Mouse (Mus musculus) embryonic facial prominence, embryonic 12.5 days (tissue): ENCODE results near the gene Rbbp5. TPM values are rescaled to one million over a fixed set of nuclear protein-coding genes. Genes with fewer than 3 reads are reported as not detected.

Experiments
- ATAC-seq: fragments of 200-750 bp; cut with Nextera tagmentation; 2 replicates; pipeline ENCODE4 v1.8.0; 2017; ENCODE audit not compliant: insufficient number of reproducible peaks, insufficient read depth, low FRiP score, low TSS enrichment
- H3K27ac ChIP-seq: fragments of 300-500 bp; sonication (generic); 2 replicates; pipeline ENCODE4 v1.5.1; 2016; ENCODE audit warnings: mild to moderate bottlenecking
- H3K27me3 ChIP-seq: fragments of 300-500 bp; sonication (generic); 2 replicates; pipeline ENCODE4 v1.6.1; 2016; ENCODE audit warnings: mild to moderate bottlenecking, moderate library complexity
- H3K36me3 ChIP-seq: fragments of 300-500 bp; sonication (generic); 2 replicates; pipeline ENCODE4 v1.6.1; 2016; ENCODE audit warnings: mild to moderate bottlenecking
- H3K4me1 ChIP-seq: fragments of 300-500 bp; sonication (generic); 2 replicates; pipeline ENCODE4 v1.6.1; 2016
- H3K4me2 ChIP-seq: fragments of 300-500 bp; sonication (generic); replicated peaks from 2 replicates; pipeline ENCODE4 v1.6.1; 2016; ENCODE audit warnings: mild to moderate bottlenecking, moderate library complexity
- H3K4me3 ChIP-seq: fragments of 300-500 bp; sonication (generic); 2 replicates; pipeline ENCODE4 v1.5.1; 2016; ENCODE audit warnings: mild to moderate bottlenecking
- H3K9ac ChIP-seq: fragments of 300-500 bp; sonication (generic); 2 replicates; pipeline ENCODE4 v1.6.1; 2016; ENCODE audit warnings: mild to moderate bottlenecking, moderate library complexity
- H3K9me3 ChIP-seq: fragments of 300-500 bp; sonication (generic); 2 replicates; pipeline ENCODE4 v1.6.1; 2016; ENCODE audit warnings: mild to moderate bottlenecking, moderate library complexity
- WGBS: fragments of 180-500 bp; shearing (Covaris S2); methylation state at CpG from one replicate; pipeline ENCODE4 v1.1.7; 2016; 5-methylcytosine and 5-hydroxymethylcytosine counted together
- polyA plus RNA-seq: library from polyadenylated mRNA; unstranded; fragments of >200 nt; fragmentation: Nextera tagmentation; extraction: Ambion mirVana; gene quantifications from 2 replicates; pipeline ENCODE4 v1.2.1, GENCODE M21; 2016

Rbbp5 gene
- polyA plus RNA-seq, 1 experiment from 2014 or later = 62.2 TPM

GRCm38 (mm10) chr1:132505155-132505554 is 28.0 kb downstream of the Rbbp5 start:
- no peak overlapping the region for H3K27ac ChIP-seq
- 92% methylated on average over 5 of the region's 5 CpGs for WGBS
- H3K4me1 ChIP-seq = no peaks in the 10 kb centered on the region
- no peak overlapping the region for H3K4me2 ChIP-seq
- ATAC-seq = no peak
- H3K9me3 ChIP-seq = no peaks in the 10 kb centered on the region
- no peak overlapping the region for H3K4me3 ChIP-seq
- H3K36me3 ChIP-seq = peaks cover 64% of the 10 kb centered on the region
- no peak overlapping the region for H3K9ac ChIP-seq
- no peaks in the 10 kb centered on the region for H3K27me3 ChIP-seq

GRCm38 (mm10) chr1:132506058-132506457 is 28.9 kb downstream of the Rbbp5 start, which contains the start of gene Tmem81:
Tmem81 (plus strand) TSS chr1:132506230.
- no peak for ATAC-seq

GRCm38 (mm10) chr1:132506656-132507055 is 29.5 kb downstream of the Rbbp5 start:
- Histone ChIP-seq H3K36me3 (peaks cover 53% of the 10 kb centered on the region), H3K9ac (no peak overlapping the region), H3K27ac (no peak overlapping the region), H3K4me1 (no peaks in the 10 kb centered on the region), H3K9me3 (no peaks in the 10 kb centered on the region), H3K27me3 (no peaks in the 10 kb centered on the region), H3K4me2 (no peak overlapping the region), H3K4me3 (no peak overlapping the region)
- ATAC-seq = no peak
- 89% methylated on average over 7 of the region's 7 CpGs for WGBS

More at GRCm38 (mm10) chr1:132506058-132506457, 28.9 kb downstream of the Rbbp5 start, which contains the start of gene Tmem81:
- Histone ChIP-seq H3K27ac (no peak within 1 kb of the TSS), H3K9ac (no peak within 1 kb of the TSS), H3K4me3 (no peak within 1 kb of the TSS), H3K4me2 (no peak within 1 kb of the TSS), H3K27me3 (no peaks in the 10 kb centered on the region), H3K36me3 (peaks cover 56% of the 10 kb centered on the region), H3K9me3 (no peaks in the 10 kb centered on the region), H3K4me1 (no peaks in the 10 kb centered on the region)
- WGBS = 86% methylated on average over 7 of the region's 7 CpGs

GRCm38 (mm10) chr1:132509771-132510170 is 32.6 kb downstream of the Rbbp5 start:
- Histone ChIP-seq H3K4me3 (no peak overlapping the region), H3K9ac (no peak overlapping the region), H3K4me1 (no peaks in the 10 kb centered on the region), H3K4me2 (no peak overlapping the region), H3K27ac (no peak overlapping the region), H3K27me3 (no peaks in the 10 kb centered on the region), H3K36me3 (peaks cover 33% of the 10 kb centered on the region), H3K9me3 (no peaks in the 10 kb centered on the region)
- 86% methylated on average over 5 of the region's 5 CpGs for WGBS
- ATAC-seq = no peak

- no peak overlapping the region for H3K27ac ChIP-seq
- no peaks in the 10 kb centered on the region for H3K27me3 ChIP-seq
- WGBS = 62% methylated on average over 8 of the region's 8 CpGs
- H3K9ac ChIP-seq = 0 out of 2 replicates have a peak overlapping the region, but pooled peaks have one; percentile 27
- no peaks in the 10 kb centered on the region for H3K9me3 ChIP-seq
- H3K4me3 ChIP-seq = no peak overlapping the region
- H3K4me2 ChIP-seq = no peak overlapping the region
- ATAC-seq = no peak
- peaks cover 21% of the 10 kb centered on the region for H3K36me3 ChIP-seq
- no peaks in the 10 kb centered on the region for H3K4me1 ChIP-seq
Measured at GRCm38 (mm10) chr1:132511521-132511920, 34.4 kb downstream of the Rbbp5 start.

- Histone ChIP-seq H3K36me3 (peaks cover 15% of the 10 kb centered on the region), H3K4me1 (no peaks in the 10 kb centered on the region), H3K4me2 (no peak overlapping the region), H3K4me3 (no peak overlapping the region), H3K27me3 (no peaks in the 10 kb centered on the region), H3K9me3 (no peaks in the 10 kb centered on the region), H3K27ac (no peak overlapping the region), H3K9ac (no peak overlapping the region)
- ATAC-seq = no peak
- WGBS = 80% methylated on average over 8 of the region's 8 CpGs
Measured at GRCm38 (mm10) chr1:132512106-132512505, 34.9 kb downstream of the Rbbp5 start.

- WGBS = 92% methylated on average over 12 of the region's 12 CpGs
- H3K9me3 ChIP-seq = no peaks in the 10 kb centered on the region
- H3K4me1 ChIP-seq = no peaks in the 10 kb centered on the region
- ATAC-seq = no peak
- no peak overlapping the region for H3K9ac ChIP-seq
- H3K4me2 ChIP-seq = no peak overlapping the region
- no peaks in the 10 kb centered on the region for H3K36me3 ChIP-seq
- no peaks in the 10 kb centered on the region for H3K27me3 ChIP-seq
- H3K27ac ChIP-seq = no peak overlapping the region
- no peak overlapping the region for H3K4me3 ChIP-seq
Measured at GRCm38 (mm10) chr1:132515339-132515738, 38.2 kb downstream of the Rbbp5 start.

GRCm38 (mm10) chr1:132516776-132517175 is 39.6 kb downstream of the Rbbp5 start:
- ATAC-seq = no peak
- Histone ChIP-seq H3K4me1 (peaks cover 5% of the 10 kb centered on the region; the same call in 1 of the 2 replicates), H3K27me3 (no peaks in the 10 kb centered on the region), H3K4me3 (no peak overlapping the region), H3K4me2 (no peak overlapping the region), H3K9ac (no peak overlapping the region), H3K9me3 (no peaks in the 10 kb centered on the region), H3K36me3 (no peaks in the 10 kb centered on the region), H3K27ac (no peak overlapping the region)
- 92% methylated on average over 11 of the region's 11 CpGs for WGBS

- no peaks in the 10 kb centered on the region for H3K36me3 ChIP-seq
- no peak overlapping the region for H3K9ac ChIP-seq
- 86% methylated on average over 18 of the region's 18 CpGs for WGBS
- no peak overlapping the region for H3K27ac ChIP-seq
- peaks cover 5% of the 10 kb centered on the region; the same call in 1 of the 2 replicates for H3K4me1 ChIP-seq
- H3K4me3 ChIP-seq = no peak overlapping the region
- H3K27me3 ChIP-seq = no peaks in the 10 kb centered on the region
- H3K9me3 ChIP-seq = no peaks in the 10 kb centered on the region
- ATAC-seq = no peak
- H3K4me2 ChIP-seq = no peak overlapping the region
Measured at GRCm38 (mm10) chr1:132518621-132519020, 41.5 kb downstream of the Rbbp5 start.

- no peak overlapping the region for H3K4me3 ChIP-seq
- no peaks in the 10 kb centered on the region for H3K9me3 ChIP-seq
- H3K36me3 ChIP-seq = no peaks in the 10 kb centered on the region
- H3K4me1 ChIP-seq = peaks cover 5% of the 10 kb centered on the region; the same call in 1 of the 2 replicates
- H3K9ac ChIP-seq = no peak overlapping the region
- no peaks in the 10 kb centered on the region for H3K27me3 ChIP-seq
- ATAC-seq = no peak
- H3K27ac ChIP-seq = no peak overlapping the region
- no peak overlapping the region for H3K4me2 ChIP-seq
- 85% methylated on average over 11 of the region's 11 CpGs for WGBS
Measured at GRCm38 (mm10) chr1:132519734-132520133, 42.6 kb downstream of the Rbbp5 start.

GRCm38 (mm10) chr1:132520764-132521163 is 43.6 kb downstream of the Rbbp5 start:
- WGBS = 29% methylated on average over 2 of the region's 6 CpGs
- peaks cover 5% of the 10 kb centered on the region; the same call in 1 of the 2 replicates for H3K4me1 ChIP-seq
- H3K4me2 ChIP-seq = no peak overlapping the region
- no peak overlapping the region for H3K27ac ChIP-seq
- no peak overlapping the region for H3K4me3 ChIP-seq
- H3K9ac ChIP-seq = no peak overlapping the region
- peaks cover 4% of the 10 kb centered on the region; the same call in 1 of the 2 replicates for H3K27me3 ChIP-seq
- ATAC-seq = 0 out of 2 replicates have a peak, but pooled peaks have one; percentile 43
- H3K36me3 ChIP-seq = no peaks in the 10 kb centered on the region
- no peaks in the 10 kb centered on the region for H3K9me3 ChIP-seq

- Histone ChIP-seq H3K9ac (no peak overlapping the region), H3K36me3 (no peaks in the 10 kb centered on the region), H3K9me3 (no peaks in the 10 kb centered on the region), H3K27me3 (peaks cover 4% of the 10 kb centered on the region; the same call in 1 of the 2 replicates), H3K4me1 (peaks cover 5% of the 10 kb centered on the region; the same call in 1 of the 2 replicates), H3K27ac (no peak overlapping the region), H3K4me3 (no peak overlapping the region), H3K4me2 (no peak overlapping the region)
- ATAC-seq = no peak
- 80% methylated on average over 8 of the region's 8 CpGs for WGBS
Measured at GRCm38 (mm10) chr1:132523048-132523447, 45.9 kb downstream of the Rbbp5 start.
